Mouse (Mus musculus) embryo, embryonic 10 days (tissue): ENCODE data around the gene Sik3.

Source experiments
- DNase-seq: peaks from one replicate; pipeline ENCODE4 v3.0.0-alpha.2; 2015; ENCODE audit warnings: low spot score

Sik3 gene

DNA sequence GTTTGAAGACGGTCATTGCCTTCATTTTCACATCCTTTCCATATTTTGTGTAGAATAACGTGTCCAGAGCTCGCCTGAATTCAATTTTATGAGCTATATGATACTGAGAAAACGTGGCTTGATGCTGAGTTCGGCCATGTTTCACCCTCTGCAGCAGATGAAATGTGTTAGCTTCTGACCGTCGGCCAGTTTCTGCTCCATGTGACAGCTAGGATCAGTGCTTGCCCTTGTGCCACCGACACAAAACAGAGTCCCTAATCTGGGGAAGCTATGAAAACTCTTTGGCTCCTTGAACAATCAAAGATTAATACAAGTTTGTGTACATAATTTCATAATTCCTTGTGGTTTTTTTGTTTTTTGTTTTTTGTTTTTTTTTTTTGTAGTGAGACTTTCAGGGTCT is 178.6 kb downstream of the Sik3 start:
- DNase-seq, result no peak

DNA sequence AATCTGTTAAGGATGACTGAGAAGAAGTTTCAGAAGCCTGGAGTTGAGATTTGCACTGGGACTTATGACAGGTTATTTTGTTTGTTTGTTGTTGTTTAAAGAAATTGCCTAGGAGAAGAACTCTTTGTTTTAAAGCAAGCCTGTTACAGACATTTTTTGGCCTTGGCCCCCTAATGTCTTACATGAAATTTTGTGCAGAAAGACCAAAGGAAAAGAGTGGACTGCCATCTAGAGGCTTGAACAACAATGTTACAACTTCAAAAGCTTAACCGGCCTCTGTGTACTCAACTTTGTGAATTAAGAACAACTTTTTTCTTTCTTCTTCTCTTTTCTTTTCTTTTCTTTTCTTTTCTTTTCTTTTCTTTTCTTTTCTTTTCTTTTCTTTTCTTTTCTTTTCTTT is 179.0 kb downstream of the Sik3 start:
- peak; percentile 64 for DNase-seq

DNA sequence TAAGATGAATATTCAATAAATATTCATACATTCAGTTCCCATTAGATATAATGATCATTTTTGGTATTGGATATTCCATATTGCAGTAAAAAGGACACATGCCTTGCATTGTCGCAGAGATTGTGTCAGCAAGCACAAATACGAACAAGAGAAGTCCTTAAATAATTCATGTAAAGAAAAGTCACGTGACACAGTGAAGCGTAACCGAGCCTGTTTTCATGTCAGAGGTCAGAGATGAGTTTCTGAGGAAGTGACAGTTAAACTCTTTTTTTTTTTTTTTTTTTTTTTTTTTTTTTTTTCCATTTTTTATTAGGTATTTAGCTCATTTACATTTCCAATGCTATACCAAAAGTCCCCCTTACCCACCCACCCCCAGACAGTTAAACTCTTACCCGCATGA is 180.0 kb downstream of the Sik3 start:
- DNase-seq, result no peak

DNA sequence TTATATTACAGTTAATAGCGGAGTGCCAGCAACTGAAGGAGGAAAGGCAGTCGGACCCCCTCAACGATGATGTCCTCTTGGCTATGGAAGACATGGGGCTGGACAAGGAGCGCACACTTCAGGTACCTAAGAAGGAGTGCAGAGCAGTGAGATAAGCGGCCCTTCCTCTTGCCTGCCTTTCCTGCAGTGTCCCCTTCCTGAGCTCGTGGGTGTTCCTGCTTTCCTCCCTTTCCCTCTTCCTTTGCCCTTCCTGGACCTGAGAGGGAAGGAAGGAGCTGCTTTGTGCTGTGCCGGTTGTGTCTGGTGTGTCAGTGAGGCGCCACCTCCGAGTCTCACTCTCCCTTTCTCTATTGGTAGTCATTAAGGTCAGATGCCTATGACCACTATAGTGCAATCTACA is 182.2 kb downstream of the Sik3 start:
- no peak for DNase-seq

DNA sequence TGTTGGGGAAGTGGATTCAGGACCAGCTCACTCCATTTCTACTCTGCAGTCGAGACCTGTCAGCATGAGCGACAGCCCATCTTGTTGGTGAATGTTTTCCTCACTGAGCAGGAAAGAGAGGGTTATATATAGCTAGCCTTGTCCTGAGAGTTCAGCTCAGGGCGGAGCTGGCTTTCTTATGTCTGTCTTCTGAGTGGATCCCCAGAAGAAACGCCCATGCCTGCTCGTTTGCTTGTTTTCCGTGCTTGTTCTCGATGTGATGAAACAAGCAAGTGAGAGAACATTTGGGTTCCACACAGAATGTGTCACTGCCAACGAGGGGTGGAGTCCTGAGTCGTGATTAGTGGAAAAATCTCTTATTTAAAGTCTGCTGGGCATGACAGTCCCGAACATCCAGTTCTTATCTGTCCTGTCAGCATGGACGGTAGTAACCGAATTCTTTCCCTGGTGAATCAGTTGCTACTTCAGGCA is 184.1 kb downstream of the Sik3 start:
- no peak for DNase-seq

DNA sequence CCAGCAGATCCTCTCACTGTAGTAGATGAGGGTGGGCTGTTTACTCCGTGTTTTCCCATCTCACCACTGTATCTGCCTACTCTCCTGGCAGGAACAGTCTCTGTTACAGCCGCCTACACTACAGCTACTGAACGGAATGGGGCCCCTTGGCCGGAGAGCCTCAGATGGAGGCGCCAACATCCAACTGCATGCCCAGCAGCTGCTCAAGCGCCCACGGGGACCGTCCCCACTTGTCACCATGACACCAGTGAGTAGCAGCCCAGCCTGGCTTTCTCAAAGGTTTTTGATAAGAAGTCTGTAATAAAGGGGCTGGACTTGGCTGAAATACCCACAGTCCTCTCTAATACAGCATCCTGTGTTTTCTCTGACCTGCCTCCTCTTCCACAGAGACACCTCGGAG is 185.8 kb downstream of the Sik3 start:
- DNase-seq, result no peak

DNA sequence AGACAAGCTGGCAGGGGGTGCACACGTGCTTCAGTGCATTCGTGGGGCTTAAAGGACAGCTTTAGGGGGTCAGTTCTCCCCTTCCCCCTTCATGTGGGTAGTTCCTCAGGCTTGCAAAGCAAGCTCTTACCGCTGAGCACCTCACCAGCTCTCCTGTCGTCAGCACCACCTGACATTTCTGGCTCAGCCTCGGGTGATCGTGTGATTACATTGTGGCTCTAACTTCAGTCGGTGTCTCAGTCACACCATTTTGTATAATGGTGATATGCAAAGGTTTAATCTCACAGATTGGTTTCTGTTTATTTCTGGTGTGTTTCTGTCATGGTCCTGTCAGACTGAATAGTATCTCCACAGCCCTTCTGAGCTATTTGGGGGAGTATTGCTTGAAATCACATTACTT is 186.3 kb downstream of the Sik3 start:
- DNase-seq, result no peak

DNA sequence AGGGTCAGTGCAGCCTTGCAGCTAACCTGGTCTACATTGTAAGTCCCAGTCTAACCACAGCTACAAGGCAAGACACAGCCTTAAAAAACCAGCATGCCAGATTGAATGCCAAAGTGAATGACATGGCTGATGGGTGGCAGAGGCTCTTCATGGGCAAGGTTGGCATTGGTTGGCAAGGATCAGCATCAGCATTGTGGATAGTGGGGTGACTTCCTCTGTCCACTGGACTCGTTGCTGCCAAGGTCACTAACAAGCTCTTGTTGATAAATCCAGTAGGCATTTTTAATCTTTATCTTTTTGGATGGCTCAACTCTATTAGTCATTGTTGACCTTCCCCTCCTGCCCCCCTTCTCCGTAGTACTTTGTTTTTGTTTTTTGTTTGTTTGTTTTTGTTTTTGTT is 187.0 kb downstream of the Sik3 start:
- DNase-seq, result no peak

DNA sequence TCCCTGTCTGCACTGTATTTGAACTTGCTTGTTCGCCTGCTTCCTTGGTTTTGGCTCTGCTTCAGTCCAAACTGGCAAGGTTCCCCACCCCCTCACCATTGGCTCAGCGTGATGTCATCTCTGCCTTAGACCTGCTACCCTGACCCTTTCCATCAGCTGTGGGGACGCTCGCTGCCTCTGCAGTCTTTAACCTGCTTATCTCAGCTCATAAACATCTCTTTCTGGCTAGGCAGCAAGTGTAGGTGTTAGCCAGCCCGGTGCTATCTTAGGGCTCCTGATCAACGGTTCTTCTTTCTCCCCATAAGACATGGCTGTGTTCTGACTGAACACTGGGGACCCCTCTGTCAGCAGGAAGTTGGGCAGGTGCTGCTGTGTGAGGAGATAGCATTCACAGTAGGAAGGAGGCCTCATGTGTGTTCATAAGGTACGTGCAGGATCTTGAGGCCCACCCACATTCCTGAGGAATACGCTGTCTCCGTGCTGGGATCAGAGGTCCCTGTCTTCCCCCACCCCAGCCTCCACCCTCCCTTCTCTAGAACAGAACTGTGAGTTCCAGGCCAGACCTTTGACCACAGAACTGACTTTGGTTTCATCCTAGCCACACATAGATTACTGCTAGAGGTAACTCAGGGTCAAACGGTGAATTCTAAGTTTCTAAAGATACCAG is 194.3 kb downstream of the Sik3 start:
- no peak for DNase-seq

DNA sequence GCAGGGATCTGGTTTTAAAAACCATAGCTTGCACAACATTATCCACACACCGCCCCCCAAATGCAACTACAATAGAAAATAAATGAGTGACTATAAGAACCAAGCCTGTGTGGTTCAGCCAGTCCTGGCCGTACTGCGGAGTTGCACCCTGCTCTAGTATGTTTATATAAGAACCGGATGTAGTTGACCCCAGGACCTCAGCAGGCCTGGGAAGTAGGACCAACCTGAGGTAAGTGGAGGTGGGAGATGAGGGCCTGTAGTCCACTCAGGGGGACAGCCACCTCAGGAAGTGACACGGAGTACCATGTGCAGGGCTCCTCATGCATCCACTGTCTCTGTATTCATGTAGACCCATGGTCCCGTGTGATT is 194.9 kb downstream of the Sik3 start:
- DNase-seq, result no peak

DNA sequence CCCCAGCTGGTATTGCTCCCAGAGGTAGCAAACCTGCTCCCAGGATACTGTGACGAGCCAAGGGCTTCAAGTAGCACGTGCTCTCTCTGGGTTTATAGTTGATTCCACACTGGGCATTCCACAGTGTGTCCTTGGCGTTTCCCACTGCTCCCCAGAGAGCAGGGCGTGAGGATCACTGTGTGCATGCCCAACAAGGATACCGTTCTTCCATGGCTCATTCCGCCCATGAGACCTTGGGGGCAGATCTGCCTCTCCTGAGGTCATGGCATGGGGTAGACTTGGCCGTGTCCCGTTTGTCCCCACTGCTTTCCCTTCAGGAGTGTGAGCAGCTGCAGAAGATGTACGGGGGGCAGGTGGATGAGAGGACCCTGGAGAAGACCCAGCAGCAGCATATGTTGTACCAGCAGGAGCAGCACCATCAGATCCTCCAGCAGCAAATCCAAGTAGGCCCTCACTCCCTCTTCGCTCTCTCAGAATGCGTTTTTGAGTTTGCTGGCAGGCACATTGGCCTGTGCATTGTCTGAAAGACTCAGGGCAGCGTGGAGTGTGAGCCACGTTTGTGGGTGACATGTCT is 195.9 kb downstream of the Sik3 start:
- DNase-seq, result no peak

DNA sequence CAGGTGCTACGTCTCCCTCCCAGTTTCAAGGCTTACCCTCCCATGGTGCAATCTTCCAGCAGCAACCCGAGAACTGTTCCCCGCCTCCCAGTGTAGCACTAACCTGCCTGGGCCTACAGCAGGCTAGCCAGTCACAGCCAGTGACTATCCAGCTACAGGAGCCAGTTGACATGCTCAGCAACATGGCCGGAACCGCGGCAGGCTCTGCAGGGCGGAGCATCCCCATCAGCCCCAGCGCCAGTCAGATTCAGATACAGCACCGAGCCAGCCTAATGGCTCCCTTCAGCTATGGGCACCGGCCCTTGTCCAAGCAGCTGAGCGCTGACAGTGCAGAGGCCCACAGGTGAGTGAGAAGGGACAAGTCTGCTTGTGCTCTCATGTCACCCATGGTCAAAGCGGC is 197.9 kb downstream of the Sik3 start:
- no peak for DNase-seq

DNA sequence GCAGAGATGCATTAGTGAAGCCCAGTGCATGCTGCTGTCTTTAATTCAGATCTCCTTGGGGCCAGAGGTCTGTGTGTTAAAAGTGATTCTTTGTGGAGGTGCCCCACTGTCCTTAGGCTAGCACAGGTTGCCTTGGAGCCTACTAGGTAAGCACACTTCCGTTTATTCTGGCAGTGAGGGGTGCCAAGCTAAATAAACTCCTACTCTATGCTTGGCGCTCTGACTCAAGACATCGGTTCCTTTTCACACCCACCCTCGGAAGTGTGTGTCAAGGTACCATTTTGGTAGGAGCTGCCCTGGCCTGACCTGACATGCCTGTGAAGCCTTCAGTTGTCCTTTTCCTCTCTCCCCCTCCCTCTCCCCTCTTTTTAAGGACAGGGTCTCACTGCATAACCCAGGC is 201.7 kb downstream of the Sik3 start:
- DNase-seq, result no peak

DNA sequence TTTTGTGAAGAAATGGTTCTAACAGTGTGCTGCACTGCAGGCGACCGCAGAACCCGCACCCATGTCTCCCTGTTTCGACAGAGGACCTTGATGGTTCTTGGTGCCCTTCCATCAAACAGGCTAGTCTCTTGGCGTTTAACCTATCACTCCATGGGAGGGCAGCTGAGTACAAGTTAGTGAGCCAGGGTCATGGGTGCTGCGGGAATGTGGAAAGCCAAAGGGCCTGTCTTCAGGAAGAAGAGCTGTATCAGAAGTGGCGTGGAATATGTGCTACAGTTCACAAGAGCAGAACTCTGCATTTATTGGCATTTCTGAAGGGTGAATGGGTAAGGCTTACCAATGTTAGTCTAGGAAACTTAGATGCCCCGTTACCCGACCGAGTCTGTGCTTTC is 202.3 kb downstream of the Sik3 start:
- no peak for DNase-seq

DNA sequence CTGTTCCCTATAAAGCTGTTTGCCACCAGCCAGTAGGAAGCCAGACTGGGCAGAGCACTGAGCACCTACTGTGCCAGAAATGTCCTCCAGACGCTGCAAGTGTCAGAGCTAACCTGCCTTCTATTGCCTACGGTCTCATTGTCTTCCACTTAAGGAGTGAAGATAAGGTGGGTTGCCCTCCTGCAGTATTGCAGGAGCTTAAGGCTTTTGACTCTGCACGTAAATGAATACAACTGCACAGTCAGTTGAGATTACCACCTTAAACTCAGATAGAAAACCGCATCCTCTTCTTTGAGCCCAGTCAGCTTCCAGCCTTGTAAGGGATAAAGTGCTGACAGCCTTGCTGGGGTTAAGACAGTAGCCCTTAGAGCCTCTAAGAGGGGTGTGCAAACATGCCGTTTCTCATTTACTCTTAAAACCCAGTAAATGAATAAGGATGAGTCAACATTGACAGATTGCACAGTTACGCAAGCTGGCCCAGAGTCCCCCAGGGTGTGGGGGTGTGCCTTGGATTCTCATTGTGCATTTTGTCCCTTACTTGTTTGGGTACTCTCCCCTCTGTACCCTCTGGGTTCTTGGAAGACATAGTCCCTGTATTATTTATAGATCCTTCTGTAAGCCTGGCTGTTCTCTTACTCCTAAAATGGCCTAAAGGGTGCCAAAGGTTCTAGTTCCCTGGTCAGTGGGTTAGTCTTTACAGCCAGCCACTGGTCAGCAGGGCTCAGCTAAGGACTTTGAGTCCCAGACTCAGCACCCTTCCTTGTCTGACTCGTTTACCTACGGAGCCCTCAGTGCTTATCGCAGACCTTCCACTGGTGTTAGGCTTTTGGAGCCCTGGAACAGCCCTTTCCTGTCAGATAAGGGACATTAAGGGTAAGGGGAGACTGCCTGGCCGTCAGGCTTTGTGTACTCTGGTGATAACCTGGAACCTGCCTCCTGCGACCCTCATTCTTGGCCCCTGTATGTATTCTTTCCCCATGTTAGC is 203.0 kb downstream of the Sik3 start:
- DNase-seq, result no peak

DNA sequence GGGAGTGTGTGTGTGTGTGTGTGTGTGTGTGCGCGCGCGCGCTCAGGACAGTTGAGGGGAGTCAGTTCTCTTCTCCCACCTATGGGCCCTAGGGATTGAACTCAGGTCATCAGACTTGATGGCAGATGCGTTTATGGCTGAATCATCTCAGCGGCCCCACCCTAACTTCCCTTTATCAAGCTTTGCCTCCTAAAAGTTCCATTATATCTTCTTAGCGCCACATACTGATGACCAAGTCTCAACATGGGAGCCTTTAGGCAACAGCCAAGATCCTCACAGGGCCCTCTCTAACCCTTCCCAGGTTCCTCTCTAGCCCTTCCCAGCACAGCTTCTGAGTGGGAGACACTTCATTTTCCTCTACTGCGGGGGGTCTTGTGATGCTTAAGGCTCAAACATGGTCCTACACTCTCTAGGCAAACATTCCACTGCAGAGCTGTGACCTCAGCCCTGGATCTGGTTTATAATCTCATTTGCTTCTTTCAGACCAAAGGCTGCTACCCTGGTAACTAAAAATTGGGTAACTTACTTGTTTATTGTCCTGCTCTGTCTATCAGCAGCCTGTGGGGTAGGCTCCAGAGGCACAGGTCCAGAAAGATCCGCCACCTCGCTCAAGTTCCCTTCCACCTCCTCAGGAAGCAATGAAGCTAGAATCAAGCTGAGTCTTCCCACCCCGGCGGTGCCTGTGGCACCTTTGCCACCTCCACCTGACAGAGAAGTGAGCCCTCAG is 204.3 kb downstream of the Sik3 start:
- DNase-seq, result no peak

DNA sequence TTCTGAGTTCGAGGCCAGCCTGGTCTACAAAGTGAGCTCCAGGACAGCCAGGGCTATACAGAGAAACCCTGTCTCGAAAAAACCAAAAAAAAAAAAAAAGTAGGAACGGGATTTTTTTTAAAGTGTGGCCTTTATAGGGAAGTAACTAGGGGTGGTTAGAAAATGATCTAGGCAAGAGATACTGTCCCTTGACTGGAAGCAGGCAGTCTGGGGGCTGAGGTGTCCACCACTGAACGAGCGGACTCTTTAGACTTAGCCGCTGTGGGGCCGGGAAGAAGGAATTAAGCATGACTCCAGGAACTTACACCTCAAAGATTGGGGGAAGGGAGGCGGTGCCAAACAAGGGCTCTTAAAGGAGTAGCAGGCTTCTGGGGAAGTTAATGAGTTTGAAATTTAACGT is 205.6 kb downstream of the Sik3 start:
- DNase-seq, result no peak

DNA sequence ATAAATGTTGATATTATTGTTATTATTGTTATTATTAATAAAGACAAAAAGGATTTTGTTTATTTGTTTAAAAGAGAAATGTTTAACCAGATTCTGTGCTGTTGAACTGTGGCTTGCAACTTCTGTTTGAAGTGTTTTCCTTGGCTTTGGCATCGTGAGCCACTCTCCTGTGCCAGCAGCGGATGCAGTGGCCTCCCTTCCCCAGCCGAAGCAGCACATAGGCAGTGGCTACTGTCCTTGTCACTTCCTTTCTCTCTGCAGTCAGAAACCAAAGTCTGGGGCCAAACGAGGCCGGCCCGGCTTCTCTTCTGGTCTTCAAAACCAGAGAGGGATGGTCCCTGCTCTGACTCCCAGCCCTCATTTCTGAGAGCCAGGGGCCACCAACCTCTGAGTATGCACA is 210.5 kb downstream of the Sik3 start:
- DNase-seq, result no peak

DNA sequence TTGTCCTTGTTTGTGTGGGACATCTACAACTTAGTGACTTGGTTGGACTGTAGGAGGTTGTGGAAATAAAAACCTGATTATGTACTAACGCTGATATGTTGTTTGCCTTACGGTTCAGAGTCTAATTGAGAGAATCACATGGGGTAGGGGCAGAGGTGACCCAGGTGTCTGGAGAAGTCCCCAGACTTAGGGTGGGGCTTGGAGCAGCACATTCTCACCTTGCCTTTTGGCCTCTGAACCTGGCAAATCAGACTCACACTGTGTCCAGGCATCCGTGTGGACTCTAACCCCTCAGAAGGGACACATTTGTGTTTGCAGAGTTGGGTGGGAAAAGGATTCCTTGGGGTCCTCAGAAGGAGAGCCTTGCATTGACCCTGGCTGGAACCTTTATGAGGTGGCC is 211.5 kb downstream of the Sik3 start:
- no peak for DNase-seq

DNA sequence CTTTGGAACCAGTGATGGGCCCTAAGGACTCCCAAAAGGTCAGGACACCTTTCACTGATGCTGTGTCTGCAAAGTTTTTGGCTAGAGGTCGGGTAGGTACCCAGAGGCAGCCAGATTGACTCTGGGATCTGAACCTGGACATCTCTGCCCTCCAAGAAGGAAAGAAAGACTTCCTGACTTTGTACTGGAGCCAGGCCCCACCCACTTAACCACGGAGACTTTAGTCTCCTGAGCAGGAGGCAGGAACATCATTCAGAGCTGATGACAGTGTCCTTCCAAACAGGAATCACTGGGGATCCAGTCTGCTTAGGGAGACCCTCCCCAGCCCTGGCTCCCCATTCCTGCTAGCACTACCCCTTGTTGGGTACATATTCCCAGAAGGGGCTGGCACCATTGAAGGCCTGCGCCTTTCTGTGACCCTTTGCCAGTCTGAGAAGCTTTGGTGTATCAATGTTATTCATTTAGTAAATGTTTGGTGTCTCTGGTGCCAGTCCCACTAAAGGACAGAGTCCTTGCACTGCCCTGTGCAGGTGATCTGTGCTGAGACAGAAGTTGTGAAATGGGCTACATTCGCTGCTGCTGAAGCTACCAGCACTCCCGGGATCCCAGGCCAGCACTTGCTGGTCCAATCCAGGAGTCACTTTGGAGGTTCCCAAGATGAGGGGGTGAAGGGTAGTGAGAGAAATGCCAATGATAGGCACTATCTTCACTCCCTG is 212.5 kb downstream of the Sik3 start:
- DNase-seq, result no peak

DNA sequence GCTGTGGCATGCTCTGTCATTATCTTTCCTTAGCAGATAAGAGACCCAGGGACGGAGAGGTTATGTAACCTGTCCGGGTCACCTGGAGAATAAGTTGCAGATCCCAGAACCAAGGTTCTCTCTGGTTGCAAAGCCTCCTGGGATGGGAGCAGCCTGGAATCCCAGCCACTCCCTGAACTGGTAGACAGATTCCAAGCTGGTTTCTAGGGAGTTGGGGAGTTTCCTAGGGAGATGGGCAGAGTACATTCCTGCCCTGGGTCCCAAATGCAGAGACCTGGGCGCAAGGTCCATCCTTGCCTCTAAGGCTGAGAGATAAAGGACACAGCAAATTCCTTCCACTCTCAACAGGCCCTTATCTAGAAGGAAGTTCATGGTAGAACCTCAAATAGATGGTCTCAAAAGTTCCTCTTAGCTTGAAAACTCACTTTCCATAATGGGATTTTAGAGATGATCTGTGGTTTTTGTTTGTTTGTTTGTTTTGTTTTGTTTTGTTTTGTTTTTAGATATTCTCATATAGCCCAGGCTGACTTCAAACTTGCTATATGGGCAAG is 214.5 kb downstream of the Sik3 start:
- no peak for DNase-seq

DNA sequence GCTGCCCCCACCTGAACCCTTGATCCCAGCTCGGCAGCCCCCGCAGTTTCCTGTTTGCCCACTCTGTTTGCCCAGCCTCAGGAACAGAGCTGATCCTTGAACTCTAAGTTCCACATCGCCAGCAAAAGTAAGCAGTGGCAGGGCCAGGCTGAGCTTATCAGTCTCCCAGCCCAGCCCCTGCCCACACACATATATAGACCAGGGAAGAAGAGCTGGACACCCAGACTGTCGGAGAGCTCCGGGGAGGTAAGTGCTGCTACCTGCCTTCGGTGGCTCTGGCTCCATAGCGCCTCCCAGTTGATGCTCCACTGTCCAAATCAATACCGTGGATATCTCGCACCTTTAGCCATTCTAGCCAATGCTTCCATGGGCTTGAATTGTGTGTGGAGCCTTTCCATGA is 215.9 kb downstream of the Sik3 start, which contains the start of gene Apoa1:
Apoa1 (plus strand) TSS at position 90 of the 400 bp plus-strand sequence.
- DNase-seq, result no peak
